Mouse (Mus musculus): Measurements from ENCODE around the gene Gm14444.
"Not testable (repeated sequence)": the region's sequence is repeated elsewhere in the genome, so short reads cannot be mapped to it uniquely, and the experiment has no call there.

The Gm14444 gene

GRCm38 (mm10) chr2:175010022-175010421, at the start of gene Gm14444:
Gene Gm14444 (plus strand): TSS chr2:175010241.
- ATAC-seq (ENCODE audit: low TSS enrichment), result not testable (repeated sequence)

- not testable (repeated sequence) for ATAC-seq (ENCODE audit: low TSS enrichment)
These were observed 44.6 kb upstream of the Gm14444 start for GRCm38 (mm10) chr2:174965466-174965865.

GRCm38 (mm10) chr2:175044268-175044667, 34.2 kb downstream of the Gm14444 start:
- not testable (repeated sequence) for ATAC-seq (ENCODE audit: low TSS enrichment)

- not testable (repeated sequence) for ATAC-seq (ENCODE audit: low TSS enrichment)
These were observed 57.7 kb downstream of the Gm14444 start, which contains the start of gene Gm14393 for GRCm38 (mm10) chr2:175067681-175068261. Gene Gm14393 (minus strand): TSS chr2:175067781.
